Mouse (Mus musculus) bone marrow macrophage, adult 2 months (primary cell): Measurements from ENCODE around the gene Tenm4. TPM values are rescaled to one million over a fixed set of nuclear protein-coding genes. Genes with fewer than 3 reads are reported as not detected.

Experiments
- H3K27ac ChIP-seq: 2 replicates; pipeline ENCODE4 v1.5.1; 2012; ENCODE audit warnings: low read depth, low read length; ENCODE audit not compliant: insufficient read depth
- H3K4me1 ChIP-seq: 2 replicates; pipeline ENCODE4 v1.6.1; 2012; ENCODE audit warnings: low read length; ENCODE audit not compliant: control insufficient read depth, insufficient read depth
- H3K4me3 ChIP-seq: 2 replicates; pipeline ENCODE4 v1.5.1; 2012; ENCODE audit warnings: mild to moderate bottlenecking, low read length, moderate library complexity; ENCODE audit not compliant: insufficient read depth
- CTCF ChIP-seq: IDR thresholded peaks from 2 replicates; pipeline ENCODE4 v1.5.1; 2012; ENCODE audit warnings: low read depth, mild to moderate bottlenecking, low read length, moderate library complexity
- POLR2A ChIP-seq: IDR thresholded peaks from 2 replicates; pipeline ENCODE4 v1.6.1; 2012; ENCODE audit warnings: mild to moderate bottlenecking, low read depth, low read length, borderline replicate concordance
- polyA plus RNA-seq: library from polyadenylated mRNA; stranded (reverse); fragments of >200 nt; gene quantifications from 2 replicates; pipeline ENCODE4 v1.2.4, GENCODE M21; 2012; ENCODE audit not compliant: missing spikeins, insufficient read depth, insufficient read length

The Tenm4 gene
- polyA plus RNA-seq, 1 experiment, result not detected

DNA sequence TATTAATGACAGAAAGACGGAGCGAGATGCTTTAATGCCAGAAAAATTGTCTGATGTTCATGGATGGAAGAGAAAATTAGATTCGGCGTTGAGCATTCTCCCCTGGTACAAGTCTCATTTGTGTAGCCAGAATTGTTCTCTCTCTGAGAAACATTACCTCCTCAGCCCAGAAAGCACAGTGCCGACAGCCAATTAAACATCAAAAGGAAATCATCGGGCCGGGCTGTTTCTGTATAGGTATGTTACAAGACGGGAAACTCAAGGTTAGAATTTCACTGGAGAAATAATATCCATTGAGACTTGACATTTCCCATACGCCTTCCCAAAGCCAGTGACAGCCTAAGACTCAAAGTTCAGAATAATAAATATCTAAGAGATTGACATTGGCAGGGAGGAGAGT is 614.8 kb downstream of the Tenm4 start:
- Histone ChIP-seq H3K27ac (no peak overlapping the region), H3K4me3 (no peak overlapping the region), H3K4me1 (no peaks in the 10 kb centered on the region)
- TF ChIP-seq POLR2A (no peak), CTCF (no peak)

DNA sequence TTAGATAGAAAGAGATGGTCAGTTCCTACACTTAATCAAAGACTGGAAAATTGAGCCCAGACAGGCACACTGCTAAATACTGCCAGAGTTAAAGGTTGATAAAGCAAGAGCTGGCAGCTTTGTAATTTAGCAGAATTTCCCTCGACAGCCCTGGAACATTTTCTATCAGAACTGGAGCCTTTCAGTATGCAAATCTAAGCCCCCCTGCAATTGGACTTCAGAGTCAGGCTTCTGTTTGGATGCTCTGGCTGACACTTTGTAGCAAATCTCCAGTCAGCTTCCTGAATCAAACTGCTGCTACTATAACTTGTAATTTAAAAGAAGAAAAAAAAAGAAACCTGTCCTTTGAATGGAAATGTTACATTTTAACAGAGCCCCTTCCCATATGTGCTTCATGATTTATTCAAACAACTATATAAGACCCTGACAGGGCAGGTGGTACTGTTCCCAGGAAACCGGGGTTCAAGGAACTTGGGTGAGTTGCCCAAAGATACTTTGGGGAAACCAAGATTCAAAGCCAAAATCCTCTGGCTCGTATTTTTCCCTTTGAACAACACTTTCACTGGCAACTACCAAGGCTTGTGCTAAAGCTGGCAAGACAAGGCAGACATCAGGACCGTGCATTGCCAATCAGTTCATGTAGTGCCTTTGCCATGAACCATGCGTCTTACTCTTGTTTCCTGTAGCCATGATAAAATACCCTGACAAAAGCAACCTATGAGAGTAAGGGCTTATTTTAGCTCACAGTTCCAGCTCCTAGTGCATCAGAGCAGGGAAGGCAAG is 615.4 kb downstream of the Tenm4 start:
- Histone ChIP-seq H3K27ac (no peak overlapping the region), H3K4me3 (no peak overlapping the region), H3K4me1 (no peaks in the 10 kb centered on the region)
- no peak for TF ChIP-seq POLR2A
- TF ChIP-seq CTCF, result no peak

DNA sequence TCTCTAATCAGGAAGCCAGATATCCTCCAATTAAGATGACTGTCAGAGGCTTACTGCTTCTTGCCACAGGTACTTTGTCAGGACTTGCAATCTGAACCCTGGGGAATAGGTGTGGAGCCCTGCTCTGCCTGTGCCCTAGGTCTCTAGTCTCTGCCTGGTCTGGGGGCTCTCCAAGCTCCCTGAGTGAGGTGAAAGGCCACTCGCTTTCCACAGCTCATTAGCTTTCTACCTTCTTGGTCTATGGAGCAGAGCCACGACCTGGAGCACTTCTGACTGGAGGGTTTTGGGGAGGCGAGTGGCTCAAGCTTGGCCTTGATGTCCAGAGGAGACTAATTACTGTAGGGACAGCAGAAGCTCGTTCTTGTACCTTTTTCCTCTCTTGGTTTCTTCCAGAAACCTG is 617.1 kb downstream of the Tenm4 start:
- Histone ChIP-seq H3K4me1 (no peaks in the 10 kb centered on the region), H3K4me3 (no peak overlapping the region), H3K27ac (no peak overlapping the region)
- no peak for TF ChIP-seq CTCF
- no peak for TF ChIP-seq POLR2A

DNA sequence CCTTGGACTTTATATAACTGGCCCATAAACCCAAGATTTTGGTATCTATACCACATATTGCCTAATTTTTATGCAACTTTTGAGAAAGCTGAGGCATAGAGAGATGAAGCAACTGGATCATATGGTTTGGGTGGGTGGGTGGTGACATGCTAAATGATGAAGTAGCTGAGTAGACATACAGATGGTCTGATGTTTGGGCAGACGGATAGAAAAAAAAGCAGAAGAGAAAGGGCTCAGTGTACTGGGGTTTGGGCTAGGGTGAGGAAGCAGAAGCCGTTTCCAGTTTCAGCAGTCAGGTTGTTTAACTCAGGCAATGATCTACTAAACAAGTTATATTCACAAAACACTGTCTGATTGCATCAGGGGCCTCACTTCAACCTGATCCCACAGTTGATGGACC is 619.3 kb downstream of the Tenm4 start:
- H3K4me3 ChIP-seq, result no peak overlapping the region
- TF ChIP-seq POLR2A, result no peak
- no peak for TF ChIP-seq CTCF
- no peak overlapping the region for H3K27ac ChIP-seq
- no peaks in the 10 kb centered on the region for H3K4me1 ChIP-seq

DNA sequence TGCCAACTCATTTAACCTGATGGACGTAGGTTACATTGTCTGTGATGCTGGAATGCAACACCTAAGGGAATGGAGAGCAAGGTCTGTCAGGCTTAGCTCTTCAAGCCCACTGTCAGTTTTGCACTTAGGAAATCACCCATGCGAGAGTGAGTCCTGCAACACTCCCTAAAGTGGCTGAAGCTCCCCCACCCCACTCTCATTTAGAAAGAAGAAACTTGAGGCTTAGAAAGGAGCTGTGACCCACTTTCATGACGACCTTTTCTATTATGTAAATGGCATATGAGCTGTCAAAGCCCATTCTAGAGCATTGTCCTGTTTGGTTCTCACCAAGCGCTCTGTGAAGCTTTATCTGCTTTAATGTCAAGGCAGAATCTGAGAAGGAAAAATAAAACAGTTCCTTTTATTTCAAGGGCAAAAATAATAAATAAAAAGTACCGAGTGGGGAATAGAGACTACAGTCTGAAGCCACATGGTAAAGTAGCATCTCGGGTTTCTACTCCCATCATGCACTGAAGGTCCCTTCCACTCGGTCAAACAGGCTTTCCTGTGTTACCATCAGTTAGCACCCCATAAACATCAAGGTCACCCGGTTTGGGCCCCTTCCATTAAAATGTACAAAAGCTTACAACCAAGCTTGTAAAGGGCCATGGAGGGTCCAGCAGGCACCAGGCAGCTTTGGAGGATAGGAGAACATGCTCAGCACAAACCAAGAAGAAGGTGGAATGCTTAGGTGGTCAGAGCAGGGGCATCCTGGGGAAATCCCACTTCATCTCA is 621.6 kb downstream of the Tenm4 start:
- TF ChIP-seq CTCF (no peak), POLR2A (no peak)
- Histone ChIP-seq H3K27ac (no peak overlapping the region), H3K4me1 (no peaks in the 10 kb centered on the region), H3K4me3 (no peak overlapping the region)

DNA sequence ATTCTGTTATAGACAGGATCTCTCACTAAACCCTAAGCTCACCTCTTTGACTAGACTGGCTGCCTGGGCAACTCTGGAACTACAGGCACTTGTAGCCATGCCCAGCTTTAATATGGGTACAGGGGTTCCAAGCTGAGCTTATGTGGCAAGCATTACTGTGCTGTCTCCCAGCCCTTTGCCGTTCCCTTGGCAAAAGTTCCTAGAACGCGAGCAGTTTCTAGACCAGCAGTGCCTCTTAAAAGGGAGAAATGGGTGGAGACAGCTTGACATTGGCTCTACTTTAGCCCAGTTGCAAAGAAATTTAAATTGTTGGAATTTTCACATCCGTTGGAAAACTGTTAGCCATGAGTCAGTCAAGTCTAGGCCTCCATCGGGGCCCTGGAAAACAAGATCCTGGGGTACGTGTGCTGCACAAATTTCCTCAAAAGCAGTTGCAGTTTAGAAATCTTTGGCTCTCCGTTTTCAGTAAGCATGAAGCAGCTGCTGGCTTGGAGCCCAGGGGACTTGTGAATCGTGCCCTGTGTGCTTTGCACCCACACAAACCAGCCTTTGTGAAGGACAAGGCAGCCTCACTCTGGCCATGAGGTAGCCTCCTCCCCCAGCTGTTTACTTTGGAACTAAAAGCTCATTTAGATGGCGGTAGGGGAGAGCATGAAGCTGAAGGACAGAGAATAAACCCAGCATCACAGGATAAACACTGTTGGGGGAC is 625.1 kb downstream of the Tenm4 start:
- Histone ChIP-seq H3K27ac (no peak overlapping the region), H3K4me3 (no peak overlapping the region), H3K4me1 (no peaks in the 10 kb centered on the region)
- TF ChIP-seq CTCF (no peak), POLR2A (no peak)

DNA sequence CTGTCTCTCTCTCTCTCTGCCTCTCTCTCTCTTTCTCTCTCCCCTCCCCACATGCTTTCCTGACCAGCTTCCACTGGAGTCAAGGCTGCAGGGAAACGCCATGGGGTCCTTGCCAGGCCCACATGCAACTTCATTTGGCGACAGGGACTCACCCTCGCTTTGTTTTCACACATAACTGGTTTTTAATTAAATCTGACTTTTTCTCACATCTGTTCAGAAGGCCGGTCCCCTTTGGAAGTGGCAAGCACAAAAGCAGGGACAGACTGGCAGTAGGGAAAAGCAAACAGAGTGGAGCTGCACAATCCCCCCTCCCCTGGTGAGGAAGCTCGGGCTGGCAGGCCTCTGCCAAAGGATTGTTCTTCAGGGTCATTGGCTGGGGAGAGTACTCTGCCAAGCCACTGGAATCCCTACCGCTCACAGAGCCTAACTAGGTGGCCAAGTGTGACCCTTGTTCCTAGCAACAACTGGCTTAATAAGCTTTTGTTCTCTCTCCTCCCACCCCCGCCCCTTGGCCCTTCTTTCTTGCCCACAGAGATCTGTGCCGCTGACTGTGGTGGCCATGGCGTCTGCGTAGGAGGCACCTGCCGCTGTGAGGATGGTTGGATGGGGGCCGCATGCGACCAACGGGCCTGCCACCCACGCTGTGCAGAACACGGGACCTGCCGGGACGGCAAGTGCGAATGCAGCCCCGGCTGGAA is 625.9 kb downstream of the Tenm4 start:
- Histone ChIP-seq H3K27ac (no peak overlapping the region), H3K4me1 (no peaks in the 10 kb centered on the region), H3K4me3 (no peak overlapping the region)
- no peak for TF ChIP-seq CTCF
- TF ChIP-seq POLR2A, result no peak

DNA sequence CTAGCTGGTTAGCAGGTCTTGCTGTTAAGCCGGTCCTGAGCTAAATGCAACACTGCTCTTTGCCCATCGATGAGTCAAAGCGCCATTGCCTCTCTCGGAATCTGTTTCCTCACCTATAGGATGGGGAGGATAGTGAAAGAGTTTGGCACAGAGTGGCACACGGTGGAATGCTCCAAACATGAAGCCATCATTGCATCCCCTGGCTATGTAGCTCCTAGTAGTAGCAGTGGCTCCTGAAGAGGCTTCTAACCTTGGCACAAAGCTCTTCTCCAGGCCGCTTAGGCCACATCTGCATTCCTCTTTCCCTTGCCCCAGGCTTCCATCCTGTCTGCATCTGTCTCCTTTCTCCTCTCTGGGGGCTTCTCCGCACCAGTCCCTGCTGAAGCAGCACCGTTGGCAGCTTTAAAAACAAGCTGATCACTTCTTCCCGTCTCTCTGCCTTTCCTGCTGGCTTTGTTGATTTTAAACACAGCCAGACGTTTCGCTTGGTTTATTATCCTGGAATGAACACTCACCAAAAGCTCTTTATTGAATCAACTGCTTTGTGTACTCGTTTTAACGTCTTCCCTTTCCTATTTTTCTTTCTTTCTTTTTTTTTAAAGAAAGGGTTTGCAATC is 626.8 kb downstream of the Tenm4 start:
- Histone ChIP-seq H3K4me1 (no peaks in the 10 kb centered on the region), H3K27ac (no peak overlapping the region), H3K4me3 (no peak overlapping the region)
- TF ChIP-seq POLR2A (no peak), CTCF (no peak)

DNA sequence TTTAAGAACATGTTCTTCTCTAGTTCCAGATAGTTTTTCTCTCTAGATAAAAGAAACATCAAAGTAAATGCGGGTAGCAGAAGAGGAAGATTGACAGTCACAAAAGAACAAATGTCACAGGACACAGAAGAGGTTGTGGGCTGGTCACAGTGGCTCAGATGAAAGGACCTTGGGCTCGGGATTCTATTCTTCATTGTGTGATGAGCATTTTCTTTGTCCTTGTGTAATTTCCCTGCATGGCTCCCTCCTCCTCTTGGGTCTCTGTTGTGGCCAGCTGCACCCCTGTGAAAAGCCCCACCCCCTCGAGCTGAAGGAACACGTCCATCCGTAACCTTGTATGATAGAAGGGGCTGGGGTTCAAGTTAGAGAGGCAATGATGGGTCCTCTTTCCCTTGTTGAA is 628.8 kb downstream of the Tenm4 start:
- TF ChIP-seq POLR2A, result no peak
- TF ChIP-seq CTCF, result no peak
- Histone ChIP-seq H3K27ac (no peak overlapping the region), H3K4me3 (no peak overlapping the region), H3K4me1 (no peaks in the 10 kb centered on the region)
